Comparison of ENCODE assay signal across 23 mouse cellular contexts in the genomic region with DNA sequence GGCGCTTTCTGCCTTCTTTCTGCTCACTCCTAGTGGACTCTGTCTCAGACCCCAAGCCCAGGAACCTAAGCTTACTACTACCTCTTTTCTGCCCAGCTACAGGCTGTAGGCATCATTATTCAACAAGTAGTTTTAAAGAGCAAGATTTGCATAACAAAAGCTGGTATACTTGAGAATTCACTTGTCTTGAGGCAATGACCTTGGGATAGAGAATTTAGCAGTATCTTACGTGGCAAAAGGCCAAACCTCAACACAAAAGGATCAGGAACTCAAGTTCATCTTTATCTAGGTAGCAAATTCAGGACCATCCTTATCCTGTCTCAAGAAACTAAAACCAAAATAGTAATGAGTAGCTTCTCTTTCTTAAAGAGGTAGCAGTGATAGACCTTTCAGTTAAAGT. TPM values are rescaled to one million over a fixed set of nuclear protein-coding genes. Genes with fewer than 3 reads are reported as not detected.
"Had no signal": no experiment of that assay in that cellular context is flagged by ENCODE, and none has a peak within 500 bp of the region (broad histone marks: within the 10 kb centered on the region; RNA-seq: fewer than 3 reads in every experiment).

No protein-coding gene starts in this region.

- H3K4me3 ChIP-seq: kidney, embryonic 15.5 days; left cerebral cortex, adult 2 months; limb, embryonic 10.5 days; liver, embryonic 15.5 days; midbrain, embryonic 10.5 days; midbrain, embryonic 15.5 days; neural tube, embryonic 13.5 days; stomach, embryonic 15.5 days had no signal

- H3K4me1 ChIP-seq: kidney, embryonic 15.5 days; limb, embryonic 10.5 days; liver, embryonic 15.5 days; midbrain, embryonic 15.5 days; stomach, embryonic 15.5 days had no signal

- ATAC-seq: lung, postnatal 0 days; midbrain, embryonic 15.5 days had no signal

- H3K9me3 ChIP-seq: kidney, embryonic 15.5 days; limb, embryonic 10.5 days; liver, embryonic 15.5 days; midbrain, embryonic 10.5 days; midbrain, embryonic 15.5 days; neural tube, embryonic 13.5 days; stomach, embryonic 15.5 days had no signal

- H3K36me3 ChIP-seq: stomach, embryonic 15.5 days had no signal

- DNase-seq: kidney, postnatal 25 days; lung, adult 2 months; lung, postnatal 36 days; retina, postnatal 1 day; right cerebral cortex, postnatal 4 days; spleen, adult 18-20 months; thymus, adult 2 months; thymus, postnatal 25 days had no signal

- H3K9ac ChIP-seq: kidney, embryonic 15.5 days; liver, embryonic 15.5 days; midbrain, embryonic 15.5 days; neural tube, embryonic 13.5 days; stomach, embryonic 15.5 days had no signal

- H3K27me3 ChIP-seq: kidney, embryonic 15.5 days; liver, embryonic 15.5 days; midbrain, embryonic 15.5 days; neural tube, embryonic 13.5 days; stomach, embryonic 15.5 days had no signal

- H3K27ac ChIP-seq: kidney, embryonic 15.5 days; left cerebral cortex, adult 2 months; limb, embryonic 10.5 days; liver, embryonic 15.5 days; midbrain, embryonic 10.5 days; midbrain, embryonic 15.5 days; neural tube, embryonic 13.5 days; stomach, embryonic 15.5 days had no signal

- H3K4me2 ChIP-seq: kidney, embryonic 15.5 days; liver, embryonic 11.5 days; liver, embryonic 15.5 days; midbrain, embryonic 15.5 days; neural tube, embryonic 13.5 days; stomach, embryonic 15.5 days had no signal

RNA-seq across cellular contexts. Expression of a gene that starts 26.4 kb away (rescaled TPM):
- total RNA-seq: layer of hippocampus, postnatal 25 days; left cerebral cortex, adult 2 months; left cerebral cortex, postnatal 14 days; megakaryocyte, adult 5-6 weeks had no signal
- polyA plus RNA-seq: kidney, embryonic 15.5 days; limb, embryonic 10.5 days; limb, embryonic 14.5 days; liver, embryonic 11.5 days; liver, embryonic 15.5 days; lung, postnatal 0 days; midbrain, embryonic 10.5 days; midbrain, embryonic 15.5 days; neural tube, embryonic 13.5 days; stomach, embryonic 15.5 days had no signal

RNA-seq across cellular contexts. Expression of a gene that starts 32.7 kb away (rescaled TPM):
- total RNA-seq: monocyte, adult 5-6 weeks had no signal

RNA-seq across cellular contexts. Expression of a gene that starts 34.7 kb away (rescaled TPM):
- total RNA-seq: layer of hippocampus, postnatal 25 days; left cerebral cortex, adult 2 months; left cerebral cortex, postnatal 14 days had no signal
- polyA plus RNA-seq: kidney, embryonic 15.5 days; limb, embryonic 10.5 days; liver, embryonic 11.5 days; midbrain, embryonic 10.5 days; midbrain, embryonic 15.5 days; neural tube, embryonic 13.5 days had no signal

RNA-seq across cellular contexts. Expression of a gene that starts 58.1 kb away (rescaled TPM):
- total RNA-seq: layer of hippocampus, postnatal 25 days; left cerebral cortex, adult 2 months; left cerebral cortex, postnatal 14 days had no signal
- polyA plus RNA-seq: lung, adult 2 months; neural tube, embryonic 13.5 days had no signal
